Mouse (Mus musculus) hindbrain, embryonic 13.5 days (tissue): ENCODE data around the gene Eif4e. TPM values are rescaled to one million over a fixed set of nuclear protein-coding genes. Genes with fewer than 3 reads are reported as not detected.

Source experiments
- ATAC-seq: fragments of 200-750 bp; cut with Nextera tagmentation; 2 replicates; pipeline ENCODE4 v1.8.0; 2017; ENCODE audit warnings: moderate TSS enrichment; ENCODE audit not compliant: low FRiP score
- H3K27ac ChIP-seq: fragments of 300-500 bp; sonication (generic); 2 replicates; pipeline ENCODE4 v1.5.1; 2015; ENCODE audit warnings: inconsistent platforms, mild to moderate bottlenecking, moderate library complexity
- H3K27me3 ChIP-seq: fragments of 300-500 bp; sonication (generic); 2 replicates; pipeline ENCODE4 v1.6.1; 2015; ENCODE audit warnings: mild to moderate bottlenecking, inconsistent platforms
- H3K36me3 ChIP-seq: fragments of 300-500 bp; sonication (generic); 2 replicates; pipeline ENCODE4 v1.6.1; 2015; ENCODE audit warnings: mild to moderate bottlenecking, inconsistent platforms
- H3K4me1 ChIP-seq: fragments of 300-500 bp; sonication (generic); replicated peaks from 2 replicates; pipeline ENCODE4 v1.6.1; 2015; ENCODE audit warnings: inconsistent platforms
- H3K4me2 ChIP-seq: fragments of 300-500 bp; sonication (generic); 2 replicates; pipeline ENCODE4 v1.6.1; 2015; ENCODE audit warnings: inconsistent platforms, mild to moderate bottlenecking, moderate library complexity
- H3K4me3 ChIP-seq: fragments of 300-500 bp; sonication (generic); 2 replicates; pipeline ENCODE4 v1.5.1; 2015; ENCODE audit warnings: mild to moderate bottlenecking, inconsistent platforms
- H3K9ac ChIP-seq: fragments of 300-500 bp; sonication (generic); 2 replicates; pipeline ENCODE4 v1.6.1; 2015; ENCODE audit warnings: mild to moderate bottlenecking, inconsistent platforms
- H3K9me3 ChIP-seq: fragments of 300-500 bp; sonication (generic); 2 replicates; pipeline ENCODE4 v1.6.1; 2016; ENCODE audit warnings: inconsistent platforms
- WGBS: fragments of 180-500 bp; shearing (Covaris S2); methylation state at CpG from one replicate; pipeline ENCODE4 v1.1.7; 2015; 5-methylcytosine and 5-hydroxymethylcytosine counted together
- polyA plus RNA-seq: library from polyadenylated mRNA; unstranded; fragments of >200 nt; fragmentation: Nextera tagmentation; extraction: Ambion mirVana; gene quantifications from 2 replicates; pipeline ENCODE4 v1.2.1, GENCODE M21; 2015

Gene Eif4e
- polyA plus RNA-seq: 317 and 323 TPM in 2 replicates

DNA sequence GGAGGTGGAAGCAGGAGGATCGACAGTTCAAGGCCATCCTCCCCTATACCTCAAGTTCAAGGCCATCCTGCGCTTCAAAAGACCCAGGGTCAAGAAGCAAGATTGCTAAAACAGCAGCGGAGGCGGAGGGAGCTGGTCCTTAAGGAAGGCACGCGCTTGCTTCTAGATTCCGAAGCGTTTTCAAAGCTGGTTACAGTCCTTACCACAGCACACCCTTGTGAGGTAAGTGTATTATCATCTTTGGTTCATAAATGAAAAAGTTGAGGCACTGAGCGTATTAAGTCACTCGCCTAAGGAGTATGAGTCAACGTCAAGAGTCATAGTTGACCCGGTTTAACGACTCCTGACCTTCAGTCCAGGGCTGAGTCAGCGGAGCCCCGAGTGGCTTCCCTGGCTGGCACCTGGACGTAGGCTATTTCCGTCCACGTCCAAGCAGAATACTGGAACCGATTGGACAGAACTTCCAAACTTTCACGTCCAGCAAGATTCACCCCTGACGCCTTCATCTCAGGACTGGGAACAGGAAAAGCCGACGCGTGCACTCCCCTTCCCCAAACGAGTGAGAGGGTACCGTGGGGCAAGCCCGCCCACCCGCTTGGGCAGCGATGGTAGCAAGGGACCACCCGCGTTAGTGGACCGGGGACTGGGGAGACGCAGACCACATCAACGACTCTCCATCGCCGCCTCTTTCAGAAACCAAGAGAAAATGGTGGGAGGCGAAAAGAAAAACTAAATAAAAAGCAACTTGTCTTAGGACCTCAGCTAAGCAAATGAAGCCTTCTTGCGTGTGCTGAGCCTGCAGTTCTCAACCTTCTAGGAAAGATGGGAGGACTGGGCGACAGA is at the start of gene Eif4e:
Gene Eif4e, plus strand, starts transcription at position 107 of the 843 bp plus-strand sequence.
- under 1% methylated on average over 39 of the region's 39 CpGs for WGBS
- Histone ChIP-seq H3K27me3 (no peaks in the 10 kb centered on the region), H3K9ac (peak within 1 kb of the TSS; percentile 69), H3K27ac (peak within 1 kb of the TSS; percentile 83), H3K4me3 (peak within 1 kb of the TSS; percentile 96), H3K9me3 (no peaks in the 10 kb centered on the region), H3K4me1 (peaks cover 26% of the 10 kb centered on the region), H3K4me2 (peak within 1 kb of the TSS; percentile 78), H3K36me3 (no peaks in the 10 kb centered on the region)
- peak; percentile 44 for ATAC-seq

DNA sequence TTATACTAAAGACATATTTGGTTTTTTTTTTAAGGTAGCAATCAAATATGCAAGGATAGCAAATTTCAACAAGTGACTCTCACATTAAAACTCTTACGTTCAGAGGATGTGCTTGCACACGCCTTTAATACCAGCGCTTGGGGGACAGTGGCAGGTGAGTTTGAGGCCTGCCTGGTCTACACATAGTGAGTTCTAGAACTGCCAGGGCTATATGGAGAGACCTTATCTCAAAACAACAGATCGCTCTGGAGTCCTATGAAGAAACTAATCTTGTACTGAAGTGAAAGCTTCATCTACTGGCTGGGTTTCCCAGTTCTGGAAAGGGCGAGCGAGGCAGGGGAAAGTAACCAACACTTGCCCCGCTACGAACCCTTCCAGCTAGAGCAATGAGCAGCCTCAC is 46.5 kb upstream of the Eif4e start:
- no peak for ATAC-seq
- Histone ChIP-seq H3K9me3 (no peaks in the 10 kb centered on the region), H3K9ac (no peak overlapping the region), H3K27me3 (no peaks in the 10 kb centered on the region), H3K4me2 (no peak overlapping the region), H3K36me3 (peaks cover 28% of the 10 kb centered on the region), H3K27ac (no peak overlapping the region), H3K4me3 (no peak overlapping the region), H3K4me1 (peaks cover 5% of the 10 kb centered on the region)
- WGBS: 95% methylated on average over 8 of the region's 8 CpGs

- H3K4me2 ChIP-seq: no peak overlapping the region
- peaks cover 40% of the 10 kb centered on the region for H3K36me3 ChIP-seq
- no peaks in the 10 kb centered on the region; the same call in 1 of the 2 replicates for H3K9me3 ChIP-seq
- H3K4me3 ChIP-seq: no peak overlapping the region
- peaks cover 5% of the 10 kb centered on the region for H3K4me1 ChIP-seq
- H3K9ac ChIP-seq: no peak overlapping the region
- no peaks in the 10 kb centered on the region for H3K27me3 ChIP-seq
- 65% methylated on average over 14 of the region's 14 CpGs for WGBS
- H3K27ac ChIP-seq: no peak overlapping the region
- ATAC-seq: no peak
These were observed 44.3 kb upstream of the Eif4e start for GRCm38 (mm10) chr3:138481526-138482284.

GRCm38 (mm10) chr3:138483240-138483639 is 42.7 kb upstream of the Eif4e start:
- H3K4me2 ChIP-seq: no peak overlapping the region
- peaks cover 18% of the 10 kb centered on the region for H3K4me1 ChIP-seq
- no peaks in the 10 kb centered on the region; the same call in 1 of the 2 replicates for H3K9me3 ChIP-seq
- no peaks in the 10 kb centered on the region for H3K27me3 ChIP-seq
- H3K4me3 ChIP-seq: no peak overlapping the region
- peaks cover 38% of the 10 kb centered on the region for H3K36me3 ChIP-seq
- ATAC-seq: no peak
- H3K27ac ChIP-seq: no peak overlapping the region
- H3K9ac ChIP-seq: no peak overlapping the region
- WGBS: 99% methylated on average over 2 of the region's 2 CpGs

- Histone ChIP-seq H3K4me1 (peaks cover 15% of the 10 kb centered on the region), H3K4me2 (peak overlapping the region; percentile 73), H3K27ac (peak overlapping the region; percentile 87), H3K9me3 (no peaks in the 10 kb centered on the region; the same call in 1 of the 2 replicates), H3K4me3 (peak overlapping the region; percentile 86), H3K36me3 (peaks cover 16% of the 10 kb centered on the region), H3K27me3 (no peaks in the 10 kb centered on the region), H3K9ac (peak overlapping the region; percentile 89)
- peak; percentile 89 for ATAC-seq
- under 1% methylated on average over 61 of the region's 61 CpGs for WGBS
These were observed 37.2 kb upstream of the Eif4e start for GRCm38 (mm10) chr3:138488584-138489326.

DNA sequence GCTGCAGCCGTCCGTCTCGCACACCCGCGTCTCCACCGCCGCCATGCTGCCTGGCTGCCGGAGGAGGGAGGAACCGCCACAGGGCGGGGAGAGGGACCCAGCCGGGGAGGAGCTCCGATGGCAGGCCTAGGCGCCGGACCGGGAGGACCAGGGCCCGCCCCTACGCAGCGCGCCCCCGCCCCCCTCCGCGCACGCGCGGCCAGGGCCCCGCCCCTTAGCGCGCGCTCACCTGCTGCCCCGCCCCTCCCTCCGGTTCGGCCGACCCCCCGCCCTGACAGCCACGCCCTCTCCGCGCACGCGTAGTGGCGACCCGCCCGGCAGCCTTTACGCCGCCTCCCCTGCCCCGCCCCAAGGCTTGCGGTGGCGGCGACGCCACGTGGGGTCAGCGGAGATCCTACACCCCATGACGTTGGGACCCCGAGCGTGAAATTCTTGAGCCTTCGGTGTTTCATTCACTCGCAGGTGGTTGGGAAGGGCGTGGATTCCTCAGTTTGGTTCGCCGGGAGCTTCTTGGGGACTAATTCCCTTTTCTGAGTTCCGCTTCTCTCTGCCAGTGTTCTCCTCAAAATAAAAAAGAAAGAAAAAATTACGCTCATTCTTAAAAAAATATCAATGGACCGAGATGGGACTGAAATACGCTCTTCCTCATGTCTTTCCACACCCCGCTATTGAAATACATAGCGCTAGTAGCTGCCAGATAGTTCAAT is 36.5 kb upstream of the Eif4e start, which contains the start of gene Metap1:
Gene Metap1, minus strand, starts transcription at position 189 of the 707 bp plus-strand sequence.
- H3K27me3 ChIP-seq: no peaks in the 10 kb centered on the region
- peak within 1 kb of the TSS; percentile 89 for H3K9ac ChIP-seq
- peaks cover 15% of the 10 kb centered on the region for H3K4me1 ChIP-seq
- peak within 1 kb of the TSS; percentile 87 for H3K27ac ChIP-seq
- no peaks in the 10 kb centered on the region; the same call in 1 of the 2 replicates for H3K9me3 ChIP-seq
- ATAC-seq: peak; percentile 98
- peak within 1 kb of the TSS; percentile 86 for H3K4me3 ChIP-seq
- peak within 1 kb of the TSS; percentile 73 for H3K4me2 ChIP-seq
- H3K36me3 ChIP-seq: peaks cover 15% of the 10 kb centered on the region
- 1% methylated on average over 34 of the region's 65 CpGs for WGBS

DNA sequence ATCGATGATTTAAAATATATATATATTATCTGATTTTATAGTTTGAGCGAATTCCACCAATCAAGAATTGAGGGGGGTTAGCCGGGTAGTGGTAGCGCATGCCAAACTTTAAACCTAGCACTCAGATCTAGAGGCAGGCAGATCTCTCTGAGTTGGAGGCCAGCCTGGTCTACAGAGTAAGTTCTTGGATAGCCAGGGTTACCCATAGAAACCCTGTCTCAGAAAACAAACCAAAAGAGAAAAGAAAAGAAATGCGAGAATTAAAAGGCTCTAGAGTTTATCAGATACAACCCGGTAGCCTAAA is 36.0 kb upstream of the Eif4e start:
- H3K4me3 ChIP-seq: peak overlapping the region; percentile 86
- peak; percentile 21; the same call in 1 of the 2 replicates for ATAC-seq
- WGBS: 29% methylated on average over 6 of the region's 6 CpGs
- no peaks in the 10 kb centered on the region for H3K27me3 ChIP-seq
- H3K9ac ChIP-seq: peak overlapping the region; percentile 67
- no peaks in the 10 kb centered on the region for H3K9me3 ChIP-seq
- no peak overlapping the region for H3K27ac ChIP-seq
- H3K36me3 ChIP-seq: peaks cover 10% of the 10 kb centered on the region
- H3K4me2 ChIP-seq: peak overlapping the region; percentile 56
- peaks cover 15% of the 10 kb centered on the region for H3K4me1 ChIP-seq

DNA sequence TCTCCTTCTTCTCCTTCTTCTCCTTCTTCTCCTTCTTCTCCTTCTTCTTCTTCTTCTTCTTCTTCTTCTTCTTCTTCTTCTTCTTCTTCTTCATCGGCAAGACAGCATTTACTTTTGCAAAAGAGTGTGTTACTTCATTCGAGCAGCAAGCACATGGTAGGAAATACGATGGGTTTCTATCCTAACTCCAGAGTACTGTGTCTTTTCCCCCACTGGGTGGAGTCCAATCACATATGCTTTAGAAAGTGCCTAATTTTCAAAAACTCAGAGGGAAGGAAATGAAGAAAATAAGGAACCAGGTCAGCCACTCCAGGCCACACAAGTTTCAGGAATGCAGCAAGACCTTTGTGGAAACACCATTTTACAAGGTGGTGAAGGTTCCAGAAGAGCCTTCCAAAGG is 32.3 kb upstream of the Eif4e start:
- no peak overlapping the region for H3K27ac ChIP-seq
- H3K4me3 ChIP-seq: no peak overlapping the region
- H3K4me1 ChIP-seq: no peaks in the 10 kb centered on the region
- no peak overlapping the region for H3K9ac ChIP-seq
- no peaks in the 10 kb centered on the region for H3K36me3 ChIP-seq
- H3K9me3 ChIP-seq: no peaks in the 10 kb centered on the region
- no peaks in the 10 kb centered on the region for H3K27me3 ChIP-seq
- H3K4me2 ChIP-seq: no peak overlapping the region
- WGBS: 84% methylated on average over 3 of the region's 3 CpGs
- no peak for ATAC-seq

DNA sequence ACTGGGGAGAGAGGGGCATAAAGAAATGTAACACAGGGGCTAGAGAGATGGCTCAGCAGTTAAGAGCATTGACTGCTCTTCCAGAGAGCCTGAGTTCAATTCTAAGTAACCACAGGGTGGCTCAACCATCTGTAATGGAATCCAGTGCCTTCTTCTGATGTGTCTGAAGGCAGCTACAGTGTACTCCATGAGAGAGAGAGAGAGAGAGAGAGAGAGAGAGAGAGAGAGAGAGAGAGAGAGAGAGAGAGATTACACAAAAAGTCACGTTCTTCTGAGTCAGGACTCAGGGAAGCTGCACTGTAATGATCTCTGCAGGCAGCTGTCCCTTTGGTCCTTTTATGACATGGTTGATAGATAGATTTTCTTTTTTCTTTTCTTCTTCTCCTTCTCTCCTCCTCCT is 31.4 kb upstream of the Eif4e start:
- Histone ChIP-seq H3K4me1 (0 out of 2 replicates have a peak, but pooled peaks cover 4% of the 10 kb centered on the region), H3K36me3 (no peaks in the 10 kb centered on the region), H3K27ac (no peak overlapping the region), H3K27me3 (no peaks in the 10 kb centered on the region), H3K4me3 (no peak overlapping the region), H3K9me3 (no peaks in the 10 kb centered on the region), H3K9ac (no peak overlapping the region), H3K4me2 (no peak overlapping the region)
- no peak for ATAC-seq
- WGBS: 33% methylated on average over 1 of the region's 1 CpGs

DNA sequence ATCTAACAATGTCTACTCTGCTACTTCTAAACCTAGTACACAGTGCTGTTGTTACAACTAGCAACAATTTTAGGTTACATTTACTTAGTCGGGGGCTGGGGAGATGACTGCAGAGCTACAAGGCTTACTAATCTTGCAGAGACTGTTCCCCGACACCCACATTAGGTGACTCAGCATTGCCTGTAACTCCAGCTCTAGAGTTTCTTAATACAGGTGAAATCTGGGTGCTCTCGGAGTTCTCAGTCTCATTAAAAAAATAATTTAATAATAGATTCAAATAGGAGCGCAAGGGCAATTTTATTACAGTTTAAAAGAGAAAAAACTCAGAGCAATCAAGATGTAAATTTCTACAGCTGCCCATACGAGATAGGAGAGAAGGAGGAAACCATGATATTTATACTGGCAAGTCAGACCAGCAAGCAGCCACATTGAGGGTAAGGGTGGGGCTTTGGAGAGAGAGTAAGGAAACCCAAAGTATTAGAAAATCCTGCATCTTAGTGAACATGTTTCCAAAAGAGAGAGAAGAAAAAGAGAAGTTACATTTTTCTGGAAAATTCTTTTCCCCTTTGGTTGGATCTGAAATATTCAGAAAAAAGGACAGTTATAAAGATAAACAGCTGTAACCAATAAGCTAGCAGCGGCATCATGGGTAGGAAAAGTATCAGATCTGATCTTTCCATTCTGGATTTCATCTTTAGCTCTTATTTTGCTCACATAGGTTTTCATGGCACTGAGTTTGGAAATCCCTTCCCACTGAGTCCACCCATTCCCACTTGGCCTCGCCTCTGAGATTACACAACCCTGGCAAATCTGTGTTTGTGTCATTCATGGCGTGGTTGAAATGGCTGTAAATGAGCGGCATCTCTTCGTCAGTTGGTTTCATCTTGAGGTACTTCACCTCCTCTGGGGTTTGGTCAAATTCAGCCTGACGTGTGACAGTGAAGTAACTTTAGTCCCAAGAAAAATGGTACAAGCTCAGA is 30.5 kb upstream of the Eif4e start:
- no peak overlapping the region for H3K9ac ChIP-seq
- WGBS: 86% methylated on average over 11 of the region's 11 CpGs
- no peaks in the 10 kb centered on the region for H3K9me3 ChIP-seq
- no peak overlapping the region for H3K4me3 ChIP-seq
- H3K36me3 ChIP-seq: no peaks in the 10 kb centered on the region
- ATAC-seq: no peak
- H3K4me1 ChIP-seq: peaks cover 9% of the 10 kb centered on the region
- no peak overlapping the region for H3K27ac ChIP-seq
- H3K27me3 ChIP-seq: no peaks in the 10 kb centered on the region
- H3K4me2 ChIP-seq: no peak overlapping the region

DNA sequence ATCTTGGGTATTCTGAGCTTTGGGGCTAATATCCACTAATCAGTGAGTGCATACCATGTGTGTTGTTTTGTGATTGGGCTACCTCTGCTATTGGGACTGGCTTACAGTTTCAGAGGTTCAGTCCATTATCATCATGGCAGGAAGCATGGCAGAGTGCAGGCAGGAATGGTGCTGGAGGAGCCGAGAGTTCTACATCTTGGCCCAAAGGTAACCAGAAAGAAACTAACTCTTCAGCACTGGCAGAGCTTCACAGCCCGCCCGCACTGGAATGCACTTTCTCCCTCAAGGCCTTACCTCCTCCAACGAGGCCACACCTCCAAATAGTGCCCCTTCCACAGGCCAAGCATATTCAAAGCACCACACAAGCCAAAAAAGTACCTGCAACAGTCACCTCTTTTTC is 27.2 kb upstream of the Eif4e start:
- 72% methylated on average over 4 of the region's 4 CpGs for WGBS
- no peak overlapping the region for H3K4me2 ChIP-seq
- H3K4me3 ChIP-seq: no peak overlapping the region
- H3K27me3 ChIP-seq: no peaks in the 10 kb centered on the region
- no peak for ATAC-seq
- no peaks in the 10 kb centered on the region for H3K9me3 ChIP-seq
- H3K36me3 ChIP-seq: no peaks in the 10 kb centered on the region
- H3K4me1 ChIP-seq: peaks cover 9% of the 10 kb centered on the region
- H3K27ac ChIP-seq: no peak overlapping the region
- H3K9ac ChIP-seq: no peak overlapping the region
